Mouse (Mus musculus) stomach, embryonic 16.5 days (tissue): ENCODE data around the gene Drd5. TPM values are rescaled to one million over a fixed set of nuclear protein-coding genes. Genes with fewer than 3 reads are reported as not detected.

Experiments
- ATAC-seq: fragments of 200-750 bp; cut with Nextera tagmentation; 2 replicates; pipeline ENCODE4 v1.8.0; 2017; ENCODE audit warnings: moderate number of reproducible peaks, moderate TSS enrichment; ENCODE audit not compliant: insufficient read depth, low FRiP score
- H3K27ac ChIP-seq: fragments of 300-500 bp; sonication (generic); 2 replicates; pipeline ENCODE4 v1.5.1; 2014; ENCODE audit warnings: low read length
- H3K27me3 ChIP-seq: fragments of 300-500 bp; sonication (generic); 2 replicates; pipeline ENCODE4 v1.6.1; 2014; ENCODE audit warnings: low read length, control low read depth, mixed read lengths; ENCODE audit not compliant: control insufficient read depth, insufficient read depth
- H3K36me3 ChIP-seq: fragments of 300-500 bp; sonication (generic); 2 replicates; pipeline ENCODE4 v1.6.1; 2014; ENCODE audit warnings: low read length; ENCODE audit not compliant: control insufficient read depth, insufficient read depth
- H3K4me1 ChIP-seq: fragments of 300-500 bp; sonication (generic); 2 replicates; pipeline ENCODE4 v1.6.1; 2014; ENCODE audit warnings: low read length, control low read depth, mixed read lengths; ENCODE audit not compliant: control insufficient read depth, insufficient read depth
- H3K4me2 ChIP-seq: fragments of 300-500 bp; sonication (generic); 2 replicates; pipeline ENCODE4 v1.6.1; 2014; ENCODE audit warnings: low read depth, low read length, mixed read lengths
- H3K4me3 ChIP-seq: fragments of 300-500 bp; sonication (generic); replicated peaks from 2 replicates; pipeline ENCODE4 v1.5.1; 2014; ENCODE audit warnings: mild to moderate bottlenecking, low read length
- H3K9ac ChIP-seq: fragments of 300-500 bp; sonication (generic); 2 replicates; pipeline ENCODE4 v1.6.1; 2014; ENCODE audit warnings: low read length
- H3K9me3 ChIP-seq: fragments of 300-500 bp; sonication (generic); replicated peaks from 2 replicates; pipeline ENCODE4 v1.6.1; 2016; ENCODE audit warnings: low read length, control low read depth; ENCODE audit not compliant: control insufficient read depth
- WGBS: fragments of 180-500 bp; shearing (Covaris S2); extraction: QIAGEN DNeasy Blood & Tissue Kit; methylation state at CpG from one replicate; pipeline ENCODE4 v1.1.7; 2014; 5-methylcytosine and 5-hydroxymethylcytosine counted together
- polyA plus RNA-seq: library from polyadenylated mRNA; unstranded; fragments of >200 nt; fragmentation: Nextera tagmentation; extraction: Ambion mirVana; gene quantifications from 2 replicates; pipeline ENCODE4 v1.2.1, GENCODE M21; 2015

Gene Drd5
- not detected in 2 replicates for polyA plus RNA-seq

GRCm38 (mm10) chr5:38318966-38319786, at the start of gene Drd5:
Drd5 (plus strand) TSS chr5:38319367.
- Histone ChIP-seq H3K27me3 (peaks cover 44% of the 10 kb centered on the region), H3K9me3 (no peaks in the 10 kb centered on the region)

GRCm38 (mm10) chr5:38270942-38271341, 48.2 kb upstream of the Drd5 start:
- ATAC-seq = no peak
- Histone ChIP-seq H3K27me3 (peaks cover 13% of the 10 kb centered on the region), H3K9ac (no peak overlapping the region), H3K36me3 (peaks cover 10% of the 10 kb centered on the region; the same call in 1 of the 2 replicates), H3K4me1 (no peaks in the 10 kb centered on the region), H3K9me3 (no peaks in the 10 kb centered on the region), H3K27ac (no peak overlapping the region), H3K4me3 (no peak overlapping the region), H3K4me2 (no peak overlapping the region)
- WGBS = 86% methylated on average over 3 of the region's 3 CpGs

More at GRCm38 (mm10) chr5:38318966-38319786, at the start of gene Drd5:
- Histone ChIP-seq H3K27ac (no peak within 1 kb of the TSS), H3K4me3 (peak within 1 kb of the TSS; percentile 30), H3K9ac (0 out of 2 replicates have a peak within 1 kb of the TSS, but pooled peaks have one; percentile 17), H3K4me1 (no peaks in the 10 kb centered on the region), H3K36me3 (no peaks in the 10 kb centered on the region), H3K4me2 (peak within 1 kb of the TSS; percentile 46)
- no peak for ATAC-seq
- WGBS = 2% methylated on average over 67 of the region's 67 CpGs

- Histone ChIP-seq H3K4me2 (no peak overlapping the region), H3K27me3 (peaks cover 39% of the 10 kb centered on the region), H3K4me3 (no peak overlapping the region), H3K27ac (no peak overlapping the region), H3K4me1 (peaks cover 8% of the 10 kb centered on the region; the same call in 1 of the 2 replicates), H3K36me3 (no peaks in the 10 kb centered on the region), H3K9ac (no peak overlapping the region), H3K9me3 (no peaks in the 10 kb centered on the region)
- 86% methylated on average over 4 of the region's 4 CpGs for WGBS
- ATAC-seq = no peak
Measured at GRCm38 (mm10) chr5:38273831-38274230, 45.3 kb upstream of the Drd5 start.

GRCm38 (mm10) chr5:38275771-38276170, 43.4 kb upstream of the Drd5 start, which contains the start of gene Otop1:
Otop1 (plus strand) TSS chr5:38275972.
- Histone ChIP-seq H3K4me2 (no peak within 1 kb of the TSS), H3K4me3 (no peak within 1 kb of the TSS), H3K36me3 (no peaks in the 10 kb centered on the region), H3K9ac (no peak within 1 kb of the TSS), H3K27ac (no peak within 1 kb of the TSS), H3K27me3 (peaks cover 39% of the 10 kb centered on the region), H3K9me3 (no peaks in the 10 kb centered on the region), H3K4me1 (peaks cover 8% of the 10 kb centered on the region; the same call in 1 of the 2 replicates)
- no peak for ATAC-seq
- WGBS = 11% methylated on average over 4 of the region's 4 CpGs

- 1% methylated on average over 19 of the region's 19 CpGs for WGBS
- H3K4me3 ChIP-seq = no peak overlapping the region
Measured at GRCm38 (mm10) chr5:38276451-38276850, 42.7 kb upstream of the Drd5 start.

GRCm38 (mm10) chr5:38277098-38277866, 41.9 kb upstream of the Drd5 start:
- Histone ChIP-seq H3K4me3 (peak overlapping the region; percentile 31), H3K9me3 (no peaks in the 10 kb centered on the region), H3K4me1 (peaks cover 8% of the 10 kb centered on the region; the same call in 1 of the 2 replicates), H3K36me3 (no peaks in the 10 kb centered on the region), H3K27ac (no peak overlapping the region), H3K27me3 (peaks cover 39% of the 10 kb centered on the region), H3K9ac (no peak overlapping the region), H3K4me2 (peak overlapping the region; percentile 45)
- WGBS = 3% methylated on average over 65 of the region's 65 CpGs
- ATAC-seq = no peak; the same call in 1 of the 2 replicates

More at GRCm38 (mm10) chr5:38276451-38276850, 42.7 kb upstream of the Drd5 start:
- Histone ChIP-seq H3K27ac (no peak overlapping the region), H3K9me3 (no peaks in the 10 kb centered on the region), H3K4me2 (no peak overlapping the region), H3K36me3 (no peaks in the 10 kb centered on the region), H3K27me3 (peaks cover 39% of the 10 kb centered on the region), H3K4me1 (peaks cover 8% of the 10 kb centered on the region; the same call in 1 of the 2 replicates), H3K9ac (no peak overlapping the region)
- no peak for ATAC-seq

GRCm38 (mm10) chr5:38277936-38278600, 41.1 kb upstream of the Drd5 start:
- Histone ChIP-seq H3K9ac (no peak overlapping the region), H3K36me3 (no peaks in the 10 kb centered on the region), H3K4me3 (0 out of 2 replicates have a peak overlapping the region, but pooled peaks have one; percentile 31), H3K9me3 (no peaks in the 10 kb centered on the region), H3K27ac (no peak overlapping the region), H3K27me3 (peaks cover 39% of the 10 kb centered on the region), H3K4me2 (no peak overlapping the region; the same call in 1 of the 2 replicates), H3K4me1 (peaks cover 8% of the 10 kb centered on the region; the same call in 1 of the 2 replicates)
- no peak for ATAC-seq
- 19% methylated on average over 12 of the region's 12 CpGs for WGBS

GRCm38 (mm10) chr5:38280075-38280474, 39.1 kb upstream of the Drd5 start:
- no peaks in the 10 kb centered on the region for H3K36me3 ChIP-seq
- no peak overlapping the region for H3K27ac ChIP-seq
- H3K27me3 ChIP-seq = peaks cover 35% of the 10 kb centered on the region
- WGBS = 45% methylated on average over 1 of the region's 1 CpGs
- H3K9me3 ChIP-seq = no peaks in the 10 kb centered on the region
- ATAC-seq = no peak
- no peak overlapping the region for H3K9ac ChIP-seq
- no peak overlapping the region for H3K4me3 ChIP-seq
- peaks cover 8% of the 10 kb centered on the region; the same call in 1 of the 2 replicates for H3K4me1 ChIP-seq
- H3K4me2 ChIP-seq = no peak overlapping the region
